Mouse (Mus musculus): ENCODE measurements around the gene Lipk. TPM values are rescaled to one million over a fixed set of nuclear protein-coding genes. Genes with fewer than 3 reads are reported as not detected.

The Lipk gene
- not detected in 2 replicates for polyA plus RNA-seq (2016; fragmentation: Nextera tagmentation; extraction: Ambion mirVana)

- no peak within 1 kb of the TSS for H3K27ac ChIP-seq
- no peaks in the 10 kb centered on the region for H3K36me3 ChIP-seq (replicated peaks)
- H3K27me3 ChIP-seq (ENCODE audit: poor library complexity, severe bottlenecking): no peaks in the 10 kb centered on the region
- H3K4me3 ChIP-seq: no peak within 1 kb of the TSS
- WGBS: 85% methylated on average over 6 of the region's 6 CpGs
- H3K4me1 ChIP-seq: no peaks in the 10 kb centered on the region
- DNase-seq (ENCODE audit: extremely low spot score, low spot score): no peak
- no peaks in the 10 kb centered on the region for H3K9me3 ChIP-seq
Measured at GRCm38 (mm10) chr19:34008002-34008401, at the start of gene Lipk. Lipk (plus strand) TSS chr19:34008290.

GRCm38 (mm10) chr19:33960887-33961286, 47.2 kb upstream of the Lipk start, which contains the start of gene Lipf:
Lipf (plus strand) TSS chr19:33961187.
- Histone ChIP-seq H3K27me3 (ENCODE audit: poor library complexity, severe bottlenecking) (no peaks in the 10 kb centered on the region), H3K36me3 (replicated peaks) (no peaks in the 10 kb centered on the region)

GRCm38 (mm10) chr19:33979007-33979406, 29.1 kb upstream of the Lipk start:
- Histone ChIP-seq H3K27ac (no peak overlapping the region), H3K4me3 (no peak overlapping the region), H3K4me1 (no peaks in the 10 kb centered on the region), H3K27me3 (ENCODE audit: poor library complexity, severe bottlenecking) (no peaks in the 10 kb centered on the region), H3K9me3 (no peaks in the 10 kb centered on the region), H3K36me3 (replicated peaks) (no peaks in the 10 kb centered on the region)
- DNase-seq (ENCODE audit: extremely low spot score, low spot score): no peak
- WGBS: 46% methylated on average over 3 of the region's 3 CpGs

More at GRCm38 (mm10) chr19:33960887-33961286, 47.2 kb upstream of the Lipk start, which contains the start of gene Lipf:
- H3K4me1 ChIP-seq: no peaks in the 10 kb centered on the region
- no peak within 1 kb of the TSS for H3K4me3 ChIP-seq
- H3K27ac ChIP-seq: no peak within 1 kb of the TSS
- no peaks in the 10 kb centered on the region for H3K9me3 ChIP-seq
- no peak for DNase-seq (ENCODE audit: extremely low spot score, low spot score)

- Histone ChIP-seq H3K4me1 (no peaks in the 10 kb centered on the region), H3K36me3 (replicated peaks) (no peaks in the 10 kb centered on the region), H3K4me3 (no peak overlapping the region), H3K9me3 (no peaks in the 10 kb centered on the region), H3K27ac (no peak overlapping the region), H3K27me3 (ENCODE audit: poor library complexity, severe bottlenecking) (no peaks in the 10 kb centered on the region)
- no peak for DNase-seq (ENCODE audit: extremely low spot score, low spot score)
- 93% methylated on average over 3 of the region's 3 CpGs for WGBS
Measured at GRCm38 (mm10) chr19:33983043-33983442, 25.0 kb upstream of the Lipk start.

- Histone ChIP-seq H3K9me3 (no peaks in the 10 kb centered on the region), H3K4me1 (no peaks in the 10 kb centered on the region), H3K27me3 (ENCODE audit: poor library complexity, severe bottlenecking) (no peaks in the 10 kb centered on the region), H3K36me3 (replicated peaks) (no peaks in the 10 kb centered on the region), H3K27ac (no peak overlapping the region), H3K4me3 (no peak overlapping the region)
- WGBS: 92% methylated on average over 11 of the region's 11 CpGs
- no peak for DNase-seq (ENCODE audit: extremely low spot score, low spot score)
Measured at GRCm38 (mm10) chr19:34021440-34022172, 13.5 kb downstream of the Lipk start.

GRCm38 (mm10) chr19:34022759-34023158, 14.7 kb downstream of the Lipk start:
- no peaks in the 10 kb centered on the region for H3K4me1 ChIP-seq
- no peaks in the 10 kb centered on the region for H3K9me3 ChIP-seq
- H3K27me3 ChIP-seq (ENCODE audit: poor library complexity, severe bottlenecking): no peaks in the 10 kb centered on the region
- DNase-seq (ENCODE audit: extremely low spot score, low spot score): no peak
- H3K27ac ChIP-seq: no peak overlapping the region
- H3K36me3 ChIP-seq (replicated peaks): no peaks in the 10 kb centered on the region
- no peak overlapping the region for H3K4me3 ChIP-seq
- 55% methylated on average over 3 of the region's 3 CpGs for WGBS

- no peaks in the 10 kb centered on the region for H3K27me3 ChIP-seq (ENCODE audit: poor library complexity, severe bottlenecking)
- H3K9me3 ChIP-seq: no peaks in the 10 kb centered on the region
- H3K4me3 ChIP-seq: no peak overlapping the region
- no peaks in the 10 kb centered on the region for H3K4me1 ChIP-seq
- H3K27ac ChIP-seq: no peak overlapping the region
- H3K36me3 ChIP-seq (replicated peaks): no peaks in the 10 kb centered on the region
- 82% methylated on average over 1 of the region's 1 CpGs for WGBS
- DNase-seq (ENCODE audit: extremely low spot score, low spot score): no peak
Measured at GRCm38 (mm10) chr19:34039731-34040130, 31.6 kb downstream of the Lipk start.

GRCm38 (mm10) chr19:34043008-34043407, 34.9 kb downstream of the Lipk start:
- WGBS: 85% methylated on average over 6 of the region's 6 CpGs
- Histone ChIP-seq H3K36me3 (replicated peaks) (no peaks in the 10 kb centered on the region), H3K4me3 (no peak overlapping the region), H3K27ac (no peak overlapping the region), H3K4me1 (no peaks in the 10 kb centered on the region), H3K9me3 (no peaks in the 10 kb centered on the region), H3K27me3 (ENCODE audit: poor library complexity, severe bottlenecking) (no peaks in the 10 kb centered on the region)
- DNase-seq (ENCODE audit: extremely low spot score, low spot score): no peak

GRCm38 (mm10) chr19:34049371-34050039, 41.4 kb downstream of the Lipk start:
- WGBS: 91% methylated on average over 3 of the region's 3 CpGs
- H3K36me3 ChIP-seq (replicated peaks): no peaks in the 10 kb centered on the region
- H3K27ac ChIP-seq: no peak overlapping the region
- DNase-seq (ENCODE audit: extremely low spot score, low spot score): no peak
- H3K9me3 ChIP-seq: no peaks in the 10 kb centered on the region
- no peak overlapping the region for H3K4me3 ChIP-seq
- H3K4me1 ChIP-seq: no peaks in the 10 kb centered on the region
- no peaks in the 10 kb centered on the region for H3K27me3 ChIP-seq (ENCODE audit: poor library complexity, severe bottlenecking)

- no peaks in the 10 kb centered on the region for H3K36me3 ChIP-seq (replicated peaks)
- no peaks in the 10 kb centered on the region for H3K9me3 ChIP-seq
- H3K27me3 ChIP-seq (ENCODE audit: poor library complexity, severe bottlenecking): no peaks in the 10 kb centered on the region
- 85% methylated on average over 3 of the region's 3 CpGs for WGBS
- H3K4me1 ChIP-seq: no peaks in the 10 kb centered on the region
- DNase-seq (ENCODE audit: extremely low spot score, low spot score): no peak
- no peak overlapping the region for H3K4me3 ChIP-seq
- H3K27ac ChIP-seq: no peak overlapping the region
Measured at GRCm38 (mm10) chr19:34051502-34051901, 43.4 kb downstream of the Lipk start.

GRCm38 (mm10) chr19:34063547-34063946, 55.5 kb downstream of the Lipk start:
- H3K9me3 ChIP-seq: no peaks in the 10 kb centered on the region
- H3K36me3 ChIP-seq (replicated peaks): no peaks in the 10 kb centered on the region
- whole genome bisulfite sequencing: 75% methylated on average over 1 of the region's 1 CpGs
- no peaks in the 10 kb centered on the region for H3K4me1 ChIP-seq
- H3K27me3 ChIP-seq (ENCODE audit: poor library complexity, severe bottlenecking): no peaks in the 10 kb centered on the region
- DNase-seq (ENCODE audit: extremely low spot score, low spot score): no peak
- H3K27ac ChIP-seq: no peak overlapping the region
- H3K4me3 ChIP-seq: no peak overlapping the region

GRCm38 (mm10) chr19:34064059-34064458, 56.0 kb downstream of the Lipk start:
- DNase-seq (ENCODE audit: extremely low spot score, low spot score): no peak
- Histone ChIP-seq H3K9me3 (no peaks in the 10 kb centered on the region), H3K27me3 (ENCODE audit: poor library complexity, severe bottlenecking) (no peaks in the 10 kb centered on the region), H3K36me3 (replicated peaks) (no peaks in the 10 kb centered on the region), H3K4me3 (no peak overlapping the region), H3K27ac (no peak overlapping the region), H3K4me1 (no peaks in the 10 kb centered on the region)
- 88% methylated on average over 4 of the region's 4 CpGs for WGBS

- Histone ChIP-seq H3K4me1 (peaks cover 4% of the 10 kb centered on the region; the same call in 1 of the 2 replicates), H3K27ac (no peak within 1 kb of the TSS), H3K27me3 (ENCODE audit: poor library complexity, severe bottlenecking) (no peaks in the 10 kb centered on the region), H3K36me3 (replicated peaks) (no peaks in the 10 kb centered on the region), H3K4me3 (no peak within 1 kb of the TSS), H3K9me3 (no peaks in the 10 kb centered on the region)
- DNase-seq (ENCODE audit: extremely low spot score, low spot score): no peak
- 92% methylated on average over 9 of the region's 9 CpGs for WGBS
Measured at GRCm38 (mm10) chr19:34066779-34067472, 58.8 kb downstream of the Lipk start, which contains the start of gene Lipn. Lipn (plus strand) TSS chr19:34067358.
